Mouse (Mus musculus): ENCODE data around the gene Tmc6. TPM values are rescaled to one million over a fixed set of nuclear protein-coding genes. Genes with fewer than 3 reads are reported as not detected.

Tmc6 gene
- polyA plus RNA-seq (2012; ENCODE audit: low replicate concordance): 156 and 334 TPM in 2 replicates

DNA sequence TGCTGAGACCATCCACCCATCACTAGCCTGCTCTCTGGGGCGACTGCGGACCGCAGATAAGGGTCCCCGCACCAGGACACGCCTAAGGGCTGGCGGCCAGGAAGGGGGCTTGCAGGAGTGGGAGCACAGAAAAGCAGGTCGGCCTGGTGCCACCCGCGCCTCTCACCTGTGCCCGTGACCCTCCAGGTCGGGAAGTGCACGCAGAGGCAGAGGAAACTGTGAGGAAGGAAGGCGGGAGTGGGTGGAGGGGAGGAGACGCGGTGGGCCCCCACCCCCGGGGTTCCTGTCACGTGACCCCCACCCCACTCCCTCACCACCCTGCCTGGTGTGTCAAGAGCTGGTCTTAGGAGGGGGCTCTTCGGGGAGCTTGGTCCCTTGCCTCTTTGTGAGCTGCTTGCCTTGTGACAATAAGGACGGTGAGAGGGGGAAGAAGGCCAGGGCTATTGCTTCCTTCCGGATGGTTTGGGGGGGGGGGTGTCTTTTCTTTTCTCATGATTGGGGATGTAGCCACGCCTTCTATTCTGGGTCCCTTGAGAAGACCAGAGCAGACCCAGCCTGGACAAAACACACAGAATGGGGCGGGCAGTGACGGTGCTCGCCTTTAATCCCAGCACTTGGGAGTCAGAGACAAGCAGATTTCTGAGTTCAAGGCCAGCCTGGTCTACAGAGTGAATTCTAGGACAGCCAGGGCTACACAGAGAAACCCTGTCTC is at the start of gene Tmc6, which contains the start of gene Tmc8:
Gene Tmc6 (minus strand): TSS at position 206 of the 712 bp plus-strand sequence.
Gene Tmc8 (plus strand): TSS at position 84 of the 712 bp plus-strand sequence.

DNA sequence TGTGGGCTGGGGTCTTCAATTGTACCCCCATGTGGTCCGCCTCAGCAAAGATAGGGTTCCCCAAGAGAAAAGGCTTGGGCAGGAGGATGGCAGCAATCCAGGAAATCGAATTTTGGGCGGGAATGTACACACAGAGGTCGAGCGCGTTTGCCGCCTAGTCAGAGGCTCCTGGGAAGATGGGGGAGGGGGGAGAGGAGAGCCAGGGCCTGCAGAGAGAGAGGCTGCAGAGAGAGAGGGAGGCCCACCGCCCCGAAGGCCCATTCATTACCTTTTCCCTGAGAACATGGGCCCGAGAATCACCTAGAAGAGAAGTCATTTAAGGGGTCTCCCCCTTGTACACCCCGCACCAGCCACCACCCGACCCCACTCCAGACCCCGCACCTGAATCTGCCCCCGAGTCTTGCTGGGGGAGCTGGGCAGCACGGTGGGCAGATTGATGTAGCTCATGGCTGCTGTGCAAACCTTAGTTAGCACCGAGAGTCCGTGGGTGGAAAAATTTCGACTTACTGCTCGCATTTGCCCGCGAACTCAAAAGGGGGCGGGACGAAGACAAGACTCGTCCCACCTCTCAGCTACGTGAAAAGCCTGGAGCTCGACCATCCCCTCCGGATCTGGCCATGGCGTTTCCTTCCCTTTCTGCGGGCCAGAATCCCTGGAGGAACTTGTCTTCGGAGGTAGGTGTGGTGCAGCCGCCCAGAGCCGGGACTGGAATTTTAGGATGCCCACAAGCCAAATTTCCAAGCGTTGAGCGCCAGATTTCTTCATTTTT is 43.5 kb upstream of the Tmc6 start, which contains the start of the genes Afmid and Tk1:
Gene Afmid (plus strand): TSS at position 592 of the 769 bp plus-strand sequence.
Gene Tk1 (minus strand): TSS at position 760 of the 769 bp plus-strand sequence.

DNA sequence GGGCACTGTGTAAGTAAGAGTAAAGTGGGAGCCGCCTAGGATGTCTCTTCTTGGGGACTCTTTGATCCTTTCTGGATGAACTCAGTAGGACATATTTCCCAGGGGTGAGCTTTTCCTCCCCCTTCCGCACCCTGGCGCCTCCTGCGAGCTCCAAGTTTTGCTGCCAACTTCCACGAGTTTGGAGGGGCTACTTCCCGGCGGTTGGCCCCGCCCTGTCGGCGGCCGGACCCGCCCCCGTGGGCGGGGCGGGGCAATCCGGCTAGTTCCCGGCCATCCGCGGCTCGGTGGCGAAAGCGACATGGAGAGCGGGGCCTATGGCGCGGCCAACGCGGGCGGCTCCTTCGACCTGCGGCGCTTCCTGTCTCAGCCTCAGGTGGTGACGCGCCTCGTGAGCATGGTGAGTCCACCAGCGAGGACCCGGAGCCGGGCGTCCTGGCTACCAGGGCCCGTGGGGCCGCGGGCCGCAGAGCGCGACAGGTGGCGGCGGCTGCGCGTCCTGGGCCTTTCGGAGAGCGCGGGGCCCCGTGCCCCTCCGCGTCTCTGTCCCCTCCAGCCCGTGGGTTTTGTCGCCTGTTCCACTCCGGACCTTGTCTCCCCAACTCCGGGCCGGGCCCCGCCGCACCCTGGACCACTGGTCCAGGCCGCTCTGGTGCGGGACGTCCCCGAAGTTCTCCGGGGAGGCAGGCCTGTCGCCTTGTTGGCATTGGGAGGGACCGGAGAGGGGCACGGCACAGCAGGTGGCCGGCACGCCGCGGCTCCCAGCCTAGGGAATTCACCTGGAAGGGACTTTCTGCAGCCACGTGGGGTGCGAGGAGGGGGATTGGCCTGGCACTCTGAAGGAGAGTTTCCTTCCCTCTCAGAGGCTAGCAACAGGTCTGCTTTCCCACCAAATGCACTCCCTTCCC is 27.7 kb upstream of the Tmc6 start, which contains the start of the genes Gm20708 and Syngr2:
Gene Gm20708 (plus strand): TSS at position 262 of the 905 bp plus-strand sequence.
Gene Syngr2 (plus strand): TSS at position 262 of the 905 bp plus-strand sequence.

DNA sequence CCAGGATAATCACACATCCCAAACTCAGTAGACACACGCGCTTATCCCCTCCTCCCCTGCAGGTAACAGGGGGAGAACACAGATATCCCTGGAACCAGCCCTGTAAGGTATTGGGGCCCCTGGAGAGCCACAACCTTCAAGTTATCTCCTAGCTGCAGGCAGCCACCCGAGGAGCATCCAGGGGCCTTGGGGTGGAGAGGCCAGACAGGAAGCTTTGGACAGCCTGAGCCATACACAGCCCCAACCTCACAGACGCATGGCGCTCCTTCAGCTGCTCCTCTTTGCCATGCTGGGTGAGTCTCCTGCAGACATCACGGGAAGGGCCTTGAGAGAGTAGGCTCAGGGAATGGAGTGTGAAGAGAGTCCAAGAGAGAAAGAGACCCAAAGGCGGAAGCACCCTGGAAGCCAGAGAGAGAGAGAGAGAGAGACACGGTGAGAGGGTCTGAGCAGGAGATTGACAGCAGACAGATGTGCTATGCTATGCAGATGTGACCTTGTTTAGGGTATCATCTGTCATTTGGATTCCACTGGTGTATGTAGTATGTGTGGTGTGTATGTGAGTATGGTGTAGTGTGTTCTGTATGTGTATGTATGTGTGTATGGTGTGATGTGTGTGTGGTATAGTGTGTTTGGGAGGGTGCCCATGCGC is 15.6 kb upstream of the Tmc6 start, which contains the start of gene 6030468B19Rik:
Gene 6030468B19Rik (plus strand): TSS at position 150 of the 649 bp plus-strand sequence.

Other genes starting within 250 kb of the Tmc6 start
- 38.5 and 87.8 TPM in 2 replicates for gene Tnrc6c, start 127.9 kb downstream of the Tmc6 start, polyA plus RNA-seq (2012; ENCODE audit: low replicate concordance)
- gene Tmc8, start 122 bp downstream of the Tmc6 start, polyA plus RNA-seq (2012; ENCODE audit: low replicate concordance): 217 and 218 TPM in 2 replicates
- 9.5 and 15.5 TPM in 2 replicates for gene 6030468B19Rik, start 15.5 kb upstream of the Tmc6 start, polyA plus RNA-seq (2012; ENCODE audit: low replicate concordance)
- gene Gm20708, start 27.5 kb upstream of the Tmc6 start, polyA plus RNA-seq (2012; ENCODE audit: low replicate concordance): 1.6 and 3.5 TPM in 2 replicates
- 179 and 321 TPM in 2 replicates for gene Syngr2, start 27.5 kb upstream of the Tmc6 start, polyA plus RNA-seq (2012; ENCODE audit: low replicate concordance)
- 7.9 and 25.2 TPM in 2 replicates for gene Afmid, start 43.7 kb upstream of the Tmc6 start, polyA plus RNA-seq (2012; ENCODE audit: low replicate concordance)
- 13.4 and 50.4 TPM in 2 replicates for gene Tk1, start 43.9 kb upstream of the Tmc6 start, polyA plus RNA-seq (2012; ENCODE audit: low replicate concordance)
- 2.8 and 42.0 TPM in 2 replicates for gene Birc5, start 67.1 kb upstream of the Tmc6 start, polyA plus RNA-seq (2012; ENCODE audit: low replicate concordance)
- gene Tmem235, start 78.6 kb upstream of the Tmc6 start, polyA plus RNA-seq (2012; ENCODE audit: low replicate concordance): not detected in 2 replicates
- gene Tha1, start 91.3 kb upstream of the Tmc6 start, polyA plus RNA-seq (2012; ENCODE audit: low replicate concordance): 6.1 and 12.9 TPM in 2 replicates
- gene Socs3, start 187.8 kb upstream of the Tmc6 start, polyA plus RNA-seq (2012; ENCODE audit: low replicate concordance): 51.9 and 122 TPM in 2 replicates
- 30.4 and 63.1 TPM in 2 replicates for gene Pgs1, start 204.1 kb upstream of the Tmc6 start, polyA plus RNA-seq (2012; ENCODE audit: low replicate concordance)

Data from hematopoietic multipotent progenitor cell, adult 10-12 weeks (in vitro differentiated cells).